Mouse (Mus musculus) hindbrain, embryonic 12.5 days (tissue): ENCODE data around the gene Ppp1r3g. TPM values are rescaled to one million over a fixed set of nuclear protein-coding genes. Genes with fewer than 3 reads are reported as not detected.

ENCODE experiments used
- ATAC-seq: fragments of 200-750 bp; cut with Nextera tagmentation; 2 replicates; pipeline ENCODE4 v1.8.0; 2017; ENCODE audit warnings: moderate TSS enrichment; ENCODE audit not compliant: low FRiP score
- H3K27ac ChIP-seq: fragments of 300-500 bp; sonication (generic); 2 replicates; pipeline ENCODE4 v1.5.1; 2016; ENCODE audit warnings: mild to moderate bottlenecking
- H3K27me3 ChIP-seq: fragments of 300-500 bp; sonication (generic); 2 replicates; pipeline ENCODE4 v1.6.1; 2016; ENCODE audit warnings: mild to moderate bottlenecking
- H3K36me3 ChIP-seq: fragments of 300-500 bp; sonication (generic); 2 replicates; pipeline ENCODE4 v1.6.1; 2016; ENCODE audit warnings: mild to moderate bottlenecking
- H3K4me1 ChIP-seq: fragments of 300-500 bp; sonication (generic); 2 replicates; pipeline ENCODE4 v1.6.1; 2016
- H3K4me2 ChIP-seq: fragments of 300-500 bp; sonication (generic); replicated peaks from 2 replicates; pipeline ENCODE4 v1.6.1; 2016; ENCODE audit warnings: mild to moderate bottlenecking
- H3K4me3 ChIP-seq: fragments of 300-500 bp; sonication (generic); 2 replicates; pipeline ENCODE4 v1.5.1; 2016; ENCODE audit warnings: mild to moderate bottlenecking
- H3K9ac ChIP-seq: fragments of 300-500 bp; sonication (generic); 2 replicates; pipeline ENCODE4 v1.6.1; 2016; ENCODE audit warnings: mild to moderate bottlenecking, moderate library complexity
- H3K9me3 ChIP-seq: fragments of 300-500 bp; sonication (generic); replicated peaks from 2 replicates; pipeline ENCODE4 v1.6.1; 2016; ENCODE audit warnings: mild to moderate bottlenecking
- WGBS: fragments of 180-500 bp; shearing (Covaris S2); methylation state at CpG from one replicate; pipeline ENCODE4 v1.1.7; 2016; 5-methylcytosine and 5-hydroxymethylcytosine counted together
- polyA plus RNA-seq: library from polyadenylated mRNA; unstranded; fragments of >200 nt; fragmentation: Nextera tagmentation; extraction: Ambion mirVana; gene quantifications from 2 replicates; pipeline ENCODE4 v1.2.1, GENCODE M21; 2016

Gene Ppp1r3g
- polyA plus RNA-seq, 1 experiment from 2014 or later: 1.4 TPM

DNA sequence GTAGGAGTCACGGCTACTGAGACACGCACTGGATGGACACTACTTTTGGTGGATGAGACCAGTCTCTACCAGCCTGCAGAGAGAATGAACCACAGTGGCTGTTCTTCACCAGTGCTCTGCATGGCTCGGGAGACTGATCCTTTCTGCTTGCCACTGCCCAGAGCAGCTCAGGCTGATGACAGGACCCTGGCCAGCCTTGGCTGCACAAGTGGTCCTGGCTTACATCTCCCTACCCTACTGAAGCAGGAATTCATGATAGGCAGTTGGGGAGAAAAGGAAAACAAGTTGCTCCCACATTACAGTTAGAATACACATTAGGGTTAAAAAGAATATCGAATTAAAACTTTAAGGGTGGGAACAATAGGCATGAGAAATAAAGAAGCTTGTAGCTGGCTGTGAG is 39.0 kb downstream of the Ppp1r3g start:
- no peaks in the 10 kb centered on the region for H3K36me3 ChIP-seq
- H3K4me1 ChIP-seq: peaks cover 3% of the 10 kb centered on the region; the same call in 1 of the 2 replicates
- H3K27me3 ChIP-seq: no peaks in the 10 kb centered on the region
- H3K9ac ChIP-seq: no peak overlapping the region
- H3K9me3 ChIP-seq: no peaks in the 10 kb centered on the region
- no peak for ATAC-seq
- WGBS: 90% methylated on average over 4 of the region's 4 CpGs
- H3K4me3 ChIP-seq: no peak overlapping the region
- no peak overlapping the region for H3K27ac ChIP-seq
- no peak overlapping the region for H3K4me2 ChIP-seq

DNA sequence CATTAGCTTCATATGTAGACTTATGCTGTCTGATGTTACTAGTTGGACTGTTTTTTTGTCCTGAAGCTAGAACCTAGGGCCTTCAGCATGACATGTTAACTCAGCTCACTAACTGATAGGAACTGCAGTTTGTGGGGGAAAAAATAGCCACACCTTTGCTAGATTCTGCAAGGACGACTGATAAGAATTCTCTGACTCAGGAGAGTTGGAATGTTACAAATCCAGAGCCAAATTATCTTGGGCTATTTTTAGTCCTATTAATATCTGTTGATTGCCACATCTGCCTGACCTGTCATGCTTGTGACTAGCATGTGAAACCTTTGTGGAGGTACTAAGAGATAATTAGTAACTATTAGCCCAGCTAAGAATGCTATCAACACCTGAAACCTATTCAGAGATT is 42.2 kb downstream of the Ppp1r3g start:
- no peak overlapping the region for H3K27ac ChIP-seq
- no peak for ATAC-seq
- H3K4me1 ChIP-seq: peaks cover 2% of the 10 kb centered on the region; the same call in 1 of the 2 replicates
- H3K9me3 ChIP-seq: no peaks in the 10 kb centered on the region
- no peaks in the 10 kb centered on the region for H3K27me3 ChIP-seq
- no peak overlapping the region for H3K4me2 ChIP-seq
- WGBS: 66% methylated on average over 1 of the region's 1 CpGs
- H3K4me3 ChIP-seq: no peak overlapping the region
- H3K36me3 ChIP-seq: no peaks in the 10 kb centered on the region
- H3K9ac ChIP-seq: no peak overlapping the region

DNA sequence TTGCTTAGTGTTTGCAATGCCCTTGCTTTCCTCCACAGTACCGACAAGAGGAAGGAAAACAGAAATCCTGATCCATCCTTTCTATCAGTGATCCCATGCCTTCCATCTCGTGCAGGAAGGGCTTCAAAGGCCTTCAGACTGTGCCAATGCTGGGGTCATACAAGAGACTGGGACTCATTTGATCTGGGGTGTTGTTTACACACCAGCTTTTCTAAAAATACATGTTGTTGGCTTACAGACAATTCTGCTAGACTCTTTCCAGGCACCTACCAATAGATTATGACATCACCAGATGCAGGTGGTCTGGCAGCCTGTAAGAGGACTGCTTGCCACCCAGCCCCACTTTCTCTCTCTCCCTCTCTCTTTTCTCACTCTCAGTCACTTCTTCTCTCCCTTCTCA is 51.3 kb downstream of the Ppp1r3g start:
- no peaks in the 10 kb centered on the region for H3K27me3 ChIP-seq
- no peaks in the 10 kb centered on the region for H3K9me3 ChIP-seq
- H3K4me2 ChIP-seq: no peak overlapping the region
- no peaks in the 10 kb centered on the region for H3K4me1 ChIP-seq
- WGBS: 72% methylated on average over 2 of the region's 2 CpGs
- no peak overlapping the region for H3K4me3 ChIP-seq
- no peak for ATAC-seq
- H3K27ac ChIP-seq: no peak overlapping the region
- H3K36me3 ChIP-seq: no peaks in the 10 kb centered on the region
- H3K9ac ChIP-seq: no peak overlapping the region

DNA sequence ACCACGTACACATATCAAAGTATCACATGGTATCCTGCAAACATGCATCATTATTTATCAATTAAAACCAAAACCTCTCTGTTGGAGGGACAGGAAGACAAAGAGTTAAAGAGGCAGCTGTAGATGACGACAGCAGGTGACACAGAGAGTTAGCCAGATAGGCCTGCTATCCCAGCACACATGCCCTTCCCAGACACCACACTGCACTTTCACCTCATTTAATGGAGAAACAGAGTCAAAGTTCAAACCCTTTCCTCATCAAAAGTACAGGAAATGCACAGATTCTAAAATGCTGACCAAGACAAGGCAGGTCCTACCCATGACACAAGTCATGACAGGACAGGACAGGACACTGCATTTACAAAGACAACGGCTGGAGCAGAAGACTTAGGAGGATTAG is 57.0 kb downstream of the Ppp1r3g start:
- no peak overlapping the region for H3K4me2 ChIP-seq
- 74% methylated on average over 3 of the region's 3 CpGs for WGBS
- ATAC-seq: no peak
- no peak overlapping the region for H3K4me3 ChIP-seq
- H3K27ac ChIP-seq: no peak overlapping the region
- H3K4me1 ChIP-seq: peaks cover 12% of the 10 kb centered on the region
- H3K36me3 ChIP-seq: no peaks in the 10 kb centered on the region
- H3K27me3 ChIP-seq: no peaks in the 10 kb centered on the region
- H3K9ac ChIP-seq: no peak overlapping the region
- no peaks in the 10 kb centered on the region for H3K9me3 ChIP-seq

DNA sequence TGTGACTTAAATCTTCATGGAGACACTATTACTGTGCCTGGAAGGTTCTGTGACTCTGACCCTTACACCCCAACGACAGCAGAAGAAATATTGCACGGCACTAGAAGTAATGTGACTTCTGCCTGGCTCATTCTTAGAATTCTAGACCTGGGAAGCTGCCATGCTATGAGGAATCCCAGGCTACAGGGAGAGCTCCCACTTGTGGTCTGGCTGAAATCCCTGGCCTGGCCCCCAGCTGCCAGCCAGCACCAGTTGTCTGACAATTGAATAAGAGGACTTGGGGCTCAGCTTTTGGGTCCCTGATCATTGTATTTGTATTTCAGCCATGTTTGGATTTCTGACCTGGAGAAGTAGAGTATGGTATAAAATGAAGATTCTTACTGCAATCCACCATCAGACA is 59.4 kb downstream of the Ppp1r3g start:
- Histone ChIP-seq H3K27me3 (no peaks in the 10 kb centered on the region), H3K4me3 (no peak overlapping the region), H3K9ac (no peak overlapping the region), H3K36me3 (no peaks in the 10 kb centered on the region), H3K27ac (no peak overlapping the region), H3K9me3 (no peaks in the 10 kb centered on the region), H3K4me2 (no peak overlapping the region), H3K4me1 (peaks cover 12% of the 10 kb centered on the region)
- no peak for ATAC-seq
- 89% methylated on average over 2 of the region's 2 CpGs for WGBS

DNA sequence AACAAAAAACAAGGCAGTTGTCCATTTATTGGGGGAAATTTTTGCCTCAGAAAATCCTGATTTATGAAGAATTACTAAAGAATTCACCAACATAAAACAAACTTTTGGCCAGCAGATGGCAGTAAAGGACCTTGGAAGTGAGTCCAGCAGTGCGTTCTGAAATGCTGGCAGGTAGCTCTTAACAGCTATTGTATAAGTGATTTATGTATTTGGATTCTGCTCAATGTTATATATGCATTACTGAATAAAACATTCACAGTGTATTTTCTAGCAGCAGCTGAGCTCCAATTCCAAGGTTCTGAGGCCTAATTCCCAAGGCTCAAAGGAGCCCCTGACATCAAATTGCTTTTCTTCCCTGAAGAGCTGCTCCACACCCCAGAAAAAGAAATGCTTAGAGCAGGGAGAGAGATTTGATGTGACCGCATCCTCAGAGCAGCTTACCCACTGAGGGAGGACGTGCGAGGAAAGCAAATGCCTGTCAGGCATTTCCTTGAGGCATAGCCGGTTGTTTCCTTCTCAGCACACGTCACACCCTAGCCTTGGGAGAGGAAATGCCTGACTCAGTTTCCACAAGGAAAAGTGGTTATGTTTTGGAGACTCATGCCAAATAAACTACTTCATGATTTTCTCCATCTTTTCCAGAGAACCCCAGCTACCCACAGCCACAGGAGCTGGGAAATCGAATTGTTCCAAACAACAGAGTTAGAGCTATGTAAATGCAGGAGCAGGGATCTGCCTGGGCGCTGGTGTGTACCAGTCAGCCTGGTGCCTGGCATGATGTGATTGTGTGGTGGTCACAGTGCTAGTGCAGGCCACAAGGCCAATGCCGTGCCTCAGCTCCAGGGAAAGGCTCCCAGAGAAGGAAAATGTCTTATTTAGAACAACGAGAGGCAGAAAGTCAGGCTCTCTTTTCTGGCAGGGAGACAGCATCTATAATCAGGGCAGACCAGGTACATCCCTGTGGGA is 61.0 kb downstream of the Ppp1r3g start:
- H3K27me3 ChIP-seq: no peaks in the 10 kb centered on the region
- H3K9ac ChIP-seq: no peak overlapping the region
- H3K4me2 ChIP-seq: no peak overlapping the region

More for the DNA sequence above, 61.0 kb downstream of the Ppp1r3g start:
- 50% methylated on average over 10 of the region's 10 CpGs for WGBS
- Histone ChIP-seq H3K4me1 (peaks cover 12% of the 10 kb centered on the region), H3K9me3 (no peaks in the 10 kb centered on the region), H3K36me3 (no peaks in the 10 kb centered on the region), H3K4me3 (no peak overlapping the region), H3K27ac (peak overlapping the region; percentile 86)
- ATAC-seq: peak; percentile 75

Other genes with a start within 250 kb of the Ppp1r3g start
- gene Rpp40, start 52.5 kb upstream of the Ppp1r3g start, polyA plus RNA-seq: 14.7 and 14.9 TPM in 2 replicates
- 27.8 and 28.9 TPM in 2 replicates for gene Fars2, start 158.6 kb downstream of the Ppp1r3g start, polyA plus RNA-seq
- 22.0 and 23.3 TPM in 2 replicates for gene Lyrm4, start 158.7 kb downstream of the Ppp1r3g start, polyA plus RNA-seq